Mouse (Mus musculus) midbrain, postnatal 0 days (tissue): ENCODE measurements at regions not wholly inside any gene's neighbourhood (a gene's known extent, or its start where the extent isn't known, plus 50 kb on each side); places are given as distances from the start of the nearest gene placed in this dataset.
A peak's percentile ranks its signal among the peaks of the same experiment; 100 is the strongest.

Experiments
- ATAC-seq: fragments of 200-750 bp; cut with Nextera tagmentation; 2 replicates; pipeline ENCODE4 v1.8.0; 2017; ENCODE audit warnings: moderate number of reproducible peaks, mild to moderate bottlenecking, moderate TSS enrichment, moderate library complexity; ENCODE audit not compliant: low FRiP score
- DNase-seq: peaks from one replicate; pipeline ENCODE4 v3.0.0-alpha.2; 2015; ENCODE audit warnings: low spot score
- H3K27ac ChIP-seq: fragments of 300-500 bp; sonication (generic); 2 replicates; pipeline ENCODE4 v1.5.1; 2014; ENCODE audit warnings: low read depth, mild to moderate bottlenecking, low read length, mixed read lengths
- H3K27me3 ChIP-seq: fragments of 300-500 bp; sonication (generic); 2 replicates; pipeline ENCODE4 v1.6.1; 2014; ENCODE audit warnings: low read length, control low read depth, mixed read lengths; ENCODE audit not compliant: insufficient read depth
- H3K36me3 ChIP-seq: fragments of 300-500 bp; sonication (generic); 2 replicates; pipeline ENCODE4 v1.6.1; 2014; ENCODE audit warnings: low read length, control low read depth, mixed read lengths; ENCODE audit not compliant: insufficient read depth
- H3K4me1 ChIP-seq: fragments of 300-500 bp; sonication (generic); 2 replicates; pipeline ENCODE4 v1.6.1; 2014; ENCODE audit warnings: mild to moderate bottlenecking, control low read depth, antibody characterized with exemption, low read length, mixed read lengths; ENCODE audit not compliant: insufficient read depth
- H3K4me2 ChIP-seq: fragments of 300-500 bp; sonication (generic); 2 replicates; pipeline ENCODE4 v1.6.1; 2014; ENCODE audit warnings: low read depth, mild to moderate bottlenecking, low read length, mixed read lengths; ENCODE audit not compliant: poor library complexity, severe bottlenecking
- H3K4me3 ChIP-seq: fragments of 300-500 bp; sonication (generic); 2 replicates; pipeline ENCODE4 v1.5.1; 2014; ENCODE audit warnings: low read depth, mild to moderate bottlenecking, low read length, moderate library complexity
- H3K9ac ChIP-seq: fragments of 300-500 bp; sonication (generic); replicated peaks from 2 replicates; pipeline ENCODE4 v1.6.1; 2014; ENCODE audit warnings: mild to moderate bottlenecking, low read length, moderate library complexity, mixed read lengths; ENCODE audit not compliant: poor library complexity, severe bottlenecking
- H3K9me3 ChIP-seq: fragments of 300-500 bp; sonication (generic); 2 replicates; pipeline ENCODE4 v1.6.1; 2016; ENCODE audit warnings: low read length, control low read depth
- CTCF ChIP-seq: IDR thresholded peaks from 2 replicates; pipeline ENCODE4 v1.5.1; 2016; ENCODE audit warnings: antibody characterized with exemption, mild to moderate bottlenecking
- WGBS: fragments of 180-500 bp; shearing (Covaris S2); extraction: QIAGEN DNeasy Blood & Tissue Kit; methylation state at CpG from one replicate; pipeline ENCODE4 v1.1.7; 2014; 5-methylcytosine and 5-hydroxymethylcytosine counted together

DNA sequence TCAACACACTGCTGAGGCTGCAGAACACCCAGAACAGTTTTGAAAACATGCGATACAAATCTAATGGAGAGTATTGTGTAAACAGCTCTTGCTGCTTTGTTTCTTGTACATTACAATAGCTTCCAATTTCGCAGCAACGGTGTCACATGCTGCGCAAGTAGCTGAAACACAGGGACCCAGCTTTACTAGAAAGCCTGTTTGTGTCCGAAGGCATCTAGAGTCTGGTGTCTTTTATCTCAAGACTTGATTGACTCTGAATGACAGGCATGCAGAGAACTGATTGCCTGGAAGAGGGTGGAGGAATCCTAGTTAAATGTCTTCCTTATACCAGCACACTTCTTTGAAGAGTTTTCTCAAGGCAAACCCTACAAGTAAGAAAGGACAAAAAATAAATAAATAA is 66.1 kb upstream of the Fgf10 start:
- no peak for TF ChIP-seq CTCF
- Histone ChIP-seq H3K4me1 (no peaks in the 10 kb centered on the region), H3K27ac (no peak overlapping the region), H3K9me3 (no peaks in the 10 kb centered on the region), H3K27me3 (no peaks in the 10 kb centered on the region), H3K36me3 (no peaks in the 10 kb centered on the region), H3K4me2 (no peak overlapping the region), H3K9ac (no peak overlapping the region), H3K4me3 (no peak overlapping the region)
- DNase-seq (no peak), ATAC-seq (no peak)
- 38% methylated on average over 5 of the region's 5 CpGs for WGBS

DNA sequence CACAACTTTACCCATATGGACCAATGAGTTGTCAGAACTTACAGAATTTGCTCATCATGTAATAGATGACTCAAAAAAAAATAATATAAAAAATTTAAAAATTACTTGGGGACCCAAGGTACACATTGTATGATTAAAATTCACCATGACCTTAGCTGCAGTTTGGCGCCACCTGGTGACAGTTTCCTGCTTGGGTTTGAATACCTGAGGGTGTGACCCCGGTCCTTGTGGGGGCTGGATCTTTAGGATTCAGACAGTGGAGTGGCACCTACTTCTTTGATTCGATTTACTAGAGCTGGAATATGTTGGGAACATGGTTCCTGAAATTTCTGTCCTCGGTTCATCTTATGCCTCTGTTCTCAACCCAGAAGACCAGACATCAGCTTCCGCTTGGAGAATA is 72.7 kb upstream of the Fgf10 start:
- Histone ChIP-seq H3K27me3 (no peaks in the 10 kb centered on the region), H3K4me3 (no peak overlapping the region), H3K4me2 (no peak overlapping the region), H3K27ac (no peak overlapping the region), H3K9me3 (no peaks in the 10 kb centered on the region), H3K4me1 (no peaks in the 10 kb centered on the region), H3K9ac (no peak overlapping the region), H3K36me3 (no peaks in the 10 kb centered on the region)
- no peak for ATAC-seq
- WGBS: 74% methylated on average over 5 of the region's 5 CpGs
- TF ChIP-seq CTCF: peak; percentile 13; the same call in 1 of the 2 replicates
- DNase-seq: no peak

DNA sequence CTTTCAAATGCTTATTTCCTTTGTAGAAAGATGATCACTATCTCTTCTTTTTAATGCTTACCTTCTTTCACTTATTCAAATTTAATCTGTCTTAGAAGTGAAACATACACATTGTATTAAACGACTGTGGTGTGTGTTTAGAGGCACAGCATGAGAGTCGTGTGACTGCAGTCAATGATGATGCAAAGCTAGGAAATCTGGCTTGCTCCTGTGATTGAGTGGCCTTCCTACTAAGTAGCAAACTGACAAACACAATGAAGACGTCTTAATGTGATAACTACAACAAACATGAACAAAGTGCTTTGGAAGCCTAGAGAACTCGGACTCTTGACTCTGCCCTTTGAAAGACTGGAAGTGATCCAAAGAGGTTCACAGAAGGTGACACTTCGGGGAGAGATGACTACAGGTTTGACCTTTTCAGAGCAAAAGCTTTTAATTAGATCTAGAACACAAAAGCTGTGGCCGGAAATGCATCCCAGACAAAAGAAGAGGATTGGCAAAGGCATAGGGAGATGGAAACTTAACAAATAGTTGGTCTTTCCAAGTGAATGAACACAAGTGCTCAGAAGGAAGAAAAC is 73.3 kb upstream of the Fgf10 start:
- TF ChIP-seq CTCF: no peak
- 38% methylated on average over 6 of the region's 6 CpGs for WGBS

DNA sequence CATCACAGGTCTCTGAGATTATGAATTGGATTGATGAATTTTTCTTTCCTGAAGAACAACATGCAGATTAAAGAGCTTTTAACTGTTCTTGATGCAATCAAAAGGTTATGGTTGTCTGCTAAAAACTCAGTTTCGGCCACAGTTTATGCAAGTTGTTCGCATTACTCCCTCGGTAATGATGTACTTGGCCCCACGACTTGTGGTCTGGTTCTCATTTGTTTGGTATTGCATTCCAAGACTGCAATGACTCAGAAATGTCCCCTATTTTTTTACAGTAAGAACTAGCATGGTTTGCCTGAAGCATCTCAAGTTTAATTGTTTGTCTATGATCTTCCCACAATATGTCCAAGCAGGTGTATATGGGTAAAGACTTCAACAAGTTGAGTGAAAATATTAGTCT is 77.5 kb upstream of the Fgf10 start:
- WGBS: 82% methylated on average over 4 of the region's 4 CpGs
- TF ChIP-seq CTCF: no peak
- no peak for ATAC-seq
- Histone ChIP-seq H3K4me1 (no peaks in the 10 kb centered on the region), H3K36me3 (no peaks in the 10 kb centered on the region), H3K4me2 (no peak overlapping the region), H3K27me3 (no peaks in the 10 kb centered on the region), H3K4me3 (no peak overlapping the region), H3K27ac (no peak overlapping the region), H3K9ac (no peak overlapping the region), H3K9me3 (no peaks in the 10 kb centered on the region)
- DNase-seq: no peak

More for the DNA sequence above, 73.3 kb upstream of the Fgf10 start:
- no peaks in the 10 kb centered on the region for H3K36me3 ChIP-seq
- ATAC-seq: no peak
- H3K9ac ChIP-seq: no peak overlapping the region
- no peak overlapping the region for H3K4me3 ChIP-seq
- DNase-seq: no peak
- no peaks in the 10 kb centered on the region for H3K4me1 ChIP-seq
- H3K4me2 ChIP-seq: no peak overlapping the region
- H3K9me3 ChIP-seq: no peaks in the 10 kb centered on the region
- no peak overlapping the region for H3K27ac ChIP-seq
- no peaks in the 10 kb centered on the region for H3K27me3 ChIP-seq

DNA sequence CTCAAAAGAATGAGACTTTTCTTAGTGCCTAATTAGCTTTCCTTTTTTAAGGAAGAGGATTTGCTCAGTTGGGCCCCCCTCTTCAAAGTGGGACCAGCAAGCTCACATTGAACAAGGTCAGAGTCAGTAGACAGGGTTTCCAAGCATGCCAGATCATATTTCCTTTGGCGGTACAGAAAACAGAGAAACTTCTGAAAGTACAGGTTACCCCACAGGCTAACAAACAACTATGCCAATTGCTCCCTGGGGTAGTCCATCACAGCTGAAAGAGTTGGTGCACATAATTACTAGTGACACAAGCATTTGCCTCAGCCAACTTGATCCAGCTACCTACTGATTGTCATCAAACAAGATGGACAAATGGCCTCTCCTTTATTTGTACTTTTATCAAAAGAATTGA is 97.0 kb upstream of the Fgf10 start:
- no peaks in the 10 kb centered on the region for H3K9me3 ChIP-seq
- H3K4me1 ChIP-seq: no peaks in the 10 kb centered on the region
- no peaks in the 10 kb centered on the region for H3K27me3 ChIP-seq
- WGBS: 53% methylated on average over 1 of the region's 1 CpGs
- no peak overlapping the region for H3K9ac ChIP-seq
- TF ChIP-seq CTCF: no peak
- H3K4me3 ChIP-seq: no peak overlapping the region
- no peaks in the 10 kb centered on the region for H3K36me3 ChIP-seq
- ATAC-seq (no peak), DNase-seq (peak; percentile 50)
- H3K4me2 ChIP-seq: no peak overlapping the region
- no peak overlapping the region for H3K27ac ChIP-seq

DNA sequence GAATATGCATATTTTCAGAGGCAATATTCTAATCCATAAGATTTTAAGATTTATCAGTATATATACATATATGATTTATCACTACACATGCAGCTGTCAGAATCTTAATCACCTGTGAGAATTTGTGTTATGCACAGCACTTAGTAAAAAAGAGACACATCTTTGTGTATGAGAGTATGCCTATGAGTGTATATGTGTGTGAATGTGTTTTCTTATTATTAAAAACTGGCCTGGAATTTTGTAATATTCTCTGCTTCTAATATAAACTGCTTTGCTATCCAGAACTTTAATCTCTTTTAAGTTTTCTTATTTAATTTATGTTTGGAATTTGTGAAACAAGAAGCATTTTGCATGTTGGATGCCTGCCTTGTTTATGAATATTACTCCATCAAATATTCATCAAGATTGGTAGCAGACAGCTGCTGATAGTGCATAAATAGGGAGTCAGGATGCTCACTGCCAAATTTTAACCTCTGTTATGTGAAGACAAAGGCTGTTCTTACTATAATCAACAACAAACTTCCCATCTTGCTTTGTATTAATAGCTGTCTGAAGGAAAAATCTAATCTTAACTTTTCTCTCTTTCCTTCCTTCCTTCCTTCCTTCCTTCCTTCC is 104.3 kb upstream of the Fgf10 start:
- Histone ChIP-seq H3K9me3 (no peaks in the 10 kb centered on the region), H3K27ac (no peak overlapping the region), H3K4me2 (no peak overlapping the region), H3K36me3 (no peaks in the 10 kb centered on the region), H3K27me3 (no peaks in the 10 kb centered on the region), H3K9ac (no peak overlapping the region), H3K4me1 (no peaks in the 10 kb centered on the region), H3K4me3 (no peak overlapping the region)
- DNase-seq (no peak), ATAC-seq (no peak)
- no peak for TF ChIP-seq CTCF
